Mouse (Mus musculus) erythroid progenitor cell, adult 5-6 weeks (primary cell): ENCODE data around the gene Eif4b. TPM values are rescaled to one million over a fixed set of nuclear protein-coding genes. Genes with fewer than 3 reads are reported as not detected.

Experiments
- ATAC-seq: replicated peaks from 2 replicates; pipeline ENCODE4 v1.8.0; 2016; ENCODE audit warnings: moderate number of reproducible peaks, mild to moderate bottlenecking, moderate TSS enrichment, inconsistent platforms; ENCODE audit not compliant: poor library complexity, low FRiP score, severe bottlenecking
- total RNA-seq, 2 experiments: library from RNA; stranded (forward) in 1 of 2; stranded (reverse) in 1 of 2; fragments of 150-400 nt in 1 of 2; fragments of 186-747, 209-891 nt in 1 of 2; gene quantifications; 2 replicates each; pipeline versions ENCODE4 v1.2.3 to v1.2.4; 2015 to 2017; ENCODE audit warnings: low replicate concordance in 2 of 2

The Eif4b gene
- total RNA-seq, 2 experiments from 2014 or later = 49.9 to 89.8 TPM

DNA sequence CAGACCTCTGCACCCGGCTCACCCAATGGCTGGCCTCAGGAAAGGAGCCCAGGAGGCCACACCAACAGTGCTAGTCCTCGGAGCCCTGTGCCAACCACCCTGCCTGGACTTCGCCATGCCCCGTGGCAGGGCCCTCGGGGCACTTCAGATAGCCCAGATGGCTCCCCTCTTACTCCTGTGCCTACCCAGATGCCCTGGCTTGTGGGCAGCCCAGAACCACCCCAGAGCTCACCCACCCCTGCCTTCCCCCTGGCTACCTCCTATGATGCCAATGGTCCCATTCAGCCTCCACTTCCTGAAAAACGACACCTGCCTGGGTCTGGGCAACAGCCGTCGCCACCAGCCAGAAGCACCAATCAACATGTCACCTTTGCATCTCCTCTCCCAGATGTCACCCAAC, 39.3 kb downstream of the Eif4b start:
- ATAC-seq = no peak

DNA sequence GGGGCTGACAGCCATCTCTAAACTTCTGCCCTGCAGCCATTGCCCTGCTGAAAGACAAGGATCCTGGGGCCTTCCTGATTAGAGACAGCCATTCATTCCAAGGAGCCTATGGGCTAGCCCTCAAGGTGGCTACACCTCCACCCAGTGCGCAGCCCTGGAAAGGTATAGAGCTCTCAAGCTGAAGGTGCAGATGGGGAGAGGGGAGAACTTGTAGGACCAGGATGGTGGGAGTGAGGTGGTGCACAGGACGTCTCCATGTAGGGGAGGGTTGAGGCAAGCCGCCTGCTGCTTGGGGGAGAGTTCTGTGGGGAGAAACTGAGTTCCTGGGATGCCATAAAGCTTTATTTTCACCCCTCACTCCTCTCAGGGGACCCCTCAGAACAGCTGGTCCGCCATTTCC, 40.1 kb downstream of the Eif4b start:
- ATAC-seq = no peak

DNA sequence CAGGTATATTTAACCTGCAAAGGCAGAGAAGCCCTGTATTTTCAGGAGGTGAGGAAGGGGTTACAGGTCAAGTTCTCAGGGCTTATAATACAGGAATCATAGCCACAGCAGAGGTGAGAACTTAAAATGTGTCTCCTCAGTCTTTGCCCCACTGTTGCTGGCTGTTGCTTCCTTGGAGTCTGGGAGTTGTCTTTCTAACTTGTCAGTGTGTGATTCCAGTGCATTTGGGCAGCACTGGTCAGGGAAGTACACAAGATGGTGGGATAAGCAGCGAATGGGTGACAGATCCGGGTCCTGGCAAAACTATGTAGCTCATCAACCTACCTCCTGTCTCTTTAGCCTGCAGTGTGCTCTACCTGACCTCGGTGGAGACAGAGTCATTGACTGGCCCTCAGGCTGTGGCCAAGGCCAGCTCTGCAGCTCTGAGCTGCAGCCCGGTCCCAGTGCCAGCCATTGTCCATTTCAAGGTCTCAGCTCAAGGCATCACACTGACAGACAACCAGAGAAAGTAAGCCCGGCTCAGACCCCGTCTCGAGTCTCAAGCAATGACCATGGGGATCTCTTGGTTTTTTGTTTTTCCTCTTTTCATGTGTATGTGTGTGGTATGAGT, 41.2 kb downstream of the Eif4b start:
- no peak for ATAC-seq

DNA sequence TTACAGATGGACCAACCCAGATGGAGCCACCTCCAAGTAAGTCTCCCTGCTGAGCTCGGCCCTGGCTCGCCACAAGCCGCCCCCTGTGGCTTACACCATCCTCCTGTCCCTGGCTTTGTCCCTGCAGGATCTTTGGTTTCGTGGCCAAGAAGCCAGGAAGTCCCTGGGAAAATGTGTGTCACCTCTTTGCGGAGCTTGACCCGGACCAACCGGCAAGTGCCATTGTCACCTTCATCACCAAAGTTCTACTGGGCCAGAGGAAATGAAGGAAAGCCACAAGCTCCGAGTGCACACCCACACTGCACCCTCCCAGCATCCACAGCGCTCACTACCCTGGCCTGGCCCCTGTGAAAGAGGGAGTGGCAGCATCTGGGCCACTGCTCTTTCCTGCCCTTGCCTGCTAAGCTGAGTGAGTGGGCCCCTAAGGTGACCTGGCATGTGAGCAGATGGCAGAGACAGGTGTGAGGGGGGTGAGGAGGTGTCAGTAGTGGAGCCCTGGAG, 42.2 kb downstream of the Eif4b start:
- no peak for ATAC-seq

DNA sequence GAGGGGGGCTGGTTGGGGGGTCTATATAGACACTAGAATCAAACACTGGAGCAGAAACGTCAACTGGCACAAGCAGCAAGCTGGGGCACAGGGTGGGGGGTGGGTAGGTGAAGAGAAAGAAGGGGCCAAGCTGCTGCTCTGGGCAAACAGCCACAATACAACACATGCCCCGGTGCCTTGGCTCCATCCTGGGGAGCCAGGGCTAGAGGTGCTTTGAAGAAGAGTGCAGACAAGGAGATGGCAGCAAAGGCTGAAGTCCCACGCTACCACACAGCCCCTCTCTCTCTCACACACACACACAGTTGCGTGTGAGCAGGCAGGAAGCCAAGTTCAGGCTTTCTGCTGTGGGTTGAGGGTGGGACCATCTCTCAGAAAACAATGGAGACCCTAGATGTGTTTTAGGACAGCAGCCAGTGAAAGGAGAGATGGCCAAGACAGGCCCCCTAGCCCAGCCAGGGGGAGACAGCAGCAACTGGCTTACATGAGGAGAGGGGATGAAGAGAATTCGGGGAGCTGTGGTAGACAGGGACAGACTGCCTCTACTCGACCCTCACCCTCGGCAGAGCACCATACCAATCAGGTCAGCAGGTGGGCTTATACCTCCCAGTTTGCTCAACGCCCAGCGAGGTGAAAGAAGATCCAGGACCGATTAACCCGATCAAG, 43.3 kb downstream of the Eif4b start:
- ATAC-seq = no peak

DNA sequence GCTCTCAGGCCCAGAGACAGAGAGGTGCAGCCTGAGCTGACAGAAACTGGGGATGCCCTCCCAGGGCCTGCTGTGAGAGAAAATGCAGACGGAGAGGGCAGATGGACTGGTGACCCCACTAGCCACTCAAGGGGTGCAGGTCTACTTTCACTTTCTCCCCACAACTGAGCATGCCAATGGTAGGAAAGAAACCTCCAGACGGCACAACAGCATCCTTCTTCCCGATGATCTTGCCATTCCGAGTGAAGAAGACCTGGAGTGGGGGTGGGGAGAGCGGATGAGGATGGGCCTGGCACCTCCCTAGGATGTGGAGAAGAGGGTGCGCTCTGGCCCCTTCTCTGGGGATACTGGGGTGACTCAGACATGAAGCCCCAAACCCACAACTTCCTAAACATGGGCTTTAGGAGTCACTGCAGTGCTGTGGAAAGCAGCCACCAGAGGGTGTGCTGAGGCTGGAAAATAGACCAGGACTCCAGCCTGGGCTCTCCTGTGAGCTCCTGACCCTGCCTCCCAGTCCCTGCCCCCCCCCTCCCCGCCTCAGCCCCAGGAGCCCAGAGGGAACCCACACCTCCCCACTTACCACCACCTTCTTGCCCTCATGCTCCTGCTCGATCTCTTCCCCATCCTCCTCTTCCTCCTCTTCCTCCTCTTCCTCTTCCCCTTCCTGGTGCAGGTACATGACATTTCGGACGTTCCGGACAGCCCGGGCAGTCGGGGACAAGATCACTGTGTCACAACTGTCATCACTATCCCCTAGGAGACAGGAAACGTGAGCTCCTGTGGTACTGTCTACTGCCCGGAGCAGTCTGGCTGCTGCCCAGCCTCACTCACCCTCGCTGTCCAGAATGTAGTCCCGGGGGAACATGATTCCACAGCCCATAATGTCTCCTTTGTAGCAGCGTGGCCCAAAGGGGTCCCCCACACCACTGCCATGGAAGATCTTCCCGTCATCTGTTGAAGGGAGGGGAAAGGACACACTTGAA, 44.2 kb downstream of the Eif4b start:
- no peak for ATAC-seq

DNA sequence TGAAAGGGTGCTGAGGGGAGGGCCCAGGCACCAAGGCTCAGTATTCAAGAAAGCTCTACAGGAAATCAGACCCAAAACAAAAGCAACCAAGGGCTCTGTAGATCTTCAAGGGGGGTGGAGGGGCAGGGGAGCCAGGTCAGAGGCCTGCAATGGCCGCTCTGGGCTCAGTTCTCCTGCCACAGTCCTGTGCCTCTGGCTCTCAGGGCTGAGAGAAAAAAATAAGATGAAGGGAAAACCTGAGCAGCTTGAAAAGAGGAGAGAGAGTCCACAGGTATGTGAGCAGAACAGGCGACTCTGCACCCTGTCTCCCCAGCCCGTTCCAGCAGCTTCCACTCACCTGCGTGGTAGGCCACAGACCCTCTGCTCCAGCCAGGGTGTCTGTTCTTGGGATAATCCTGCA, 45.0 kb downstream of the Eif4b start:
- no peak for ATAC-seq

DNA sequence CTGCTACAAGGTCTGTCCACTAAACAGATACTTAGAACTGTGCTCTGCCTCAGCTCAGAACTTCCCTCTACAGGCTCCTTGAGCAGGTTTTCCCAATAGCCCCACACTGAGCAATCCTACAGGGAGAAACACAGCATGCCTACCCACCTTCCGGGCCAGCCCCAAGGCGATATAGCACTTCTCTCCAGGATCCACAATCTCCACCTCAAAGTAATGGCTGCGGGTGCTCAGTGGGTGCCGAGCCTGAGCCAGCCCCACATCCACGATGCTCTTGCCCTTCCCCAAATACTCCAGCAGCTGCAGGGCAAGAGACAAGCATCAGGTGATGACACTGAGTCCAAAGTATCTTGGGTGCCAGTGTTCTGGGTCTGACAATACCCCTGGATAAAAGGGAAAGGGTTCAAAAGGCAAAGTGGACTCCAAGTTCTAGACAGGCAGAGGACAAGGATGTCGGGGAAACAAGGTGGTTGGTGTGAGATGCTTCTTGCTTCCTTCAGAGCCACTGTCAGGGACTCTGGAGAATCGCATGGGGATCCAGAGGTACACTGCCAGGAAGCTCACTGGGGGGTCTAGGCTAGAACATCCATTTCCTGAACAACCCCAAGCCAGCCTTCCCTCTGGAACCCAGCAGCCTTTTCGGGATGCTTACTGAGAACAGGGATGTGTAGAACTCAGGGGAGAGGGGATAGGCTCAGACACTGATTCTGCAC, 45.7 kb downstream of the Eif4b start:
- no peak for ATAC-seq

DNA sequence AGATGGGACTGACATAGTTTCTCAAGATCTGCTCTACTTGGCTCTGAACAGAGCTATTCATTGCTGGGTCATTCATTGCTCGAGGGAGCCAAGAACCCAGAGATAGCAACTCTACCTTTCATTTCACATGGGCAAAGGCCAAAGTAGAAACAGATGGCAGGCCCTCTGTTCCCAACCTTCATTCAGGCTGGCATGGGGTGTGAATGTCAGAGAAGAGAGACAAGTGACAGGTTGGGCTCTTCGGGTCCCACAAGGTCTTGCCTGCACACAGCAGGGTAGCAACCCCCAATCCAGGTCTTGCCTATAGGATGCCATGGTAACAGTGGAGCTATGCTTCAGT, 46.2 kb downstream of the Eif4b start:
- ATAC-seq = no peak

DNA sequence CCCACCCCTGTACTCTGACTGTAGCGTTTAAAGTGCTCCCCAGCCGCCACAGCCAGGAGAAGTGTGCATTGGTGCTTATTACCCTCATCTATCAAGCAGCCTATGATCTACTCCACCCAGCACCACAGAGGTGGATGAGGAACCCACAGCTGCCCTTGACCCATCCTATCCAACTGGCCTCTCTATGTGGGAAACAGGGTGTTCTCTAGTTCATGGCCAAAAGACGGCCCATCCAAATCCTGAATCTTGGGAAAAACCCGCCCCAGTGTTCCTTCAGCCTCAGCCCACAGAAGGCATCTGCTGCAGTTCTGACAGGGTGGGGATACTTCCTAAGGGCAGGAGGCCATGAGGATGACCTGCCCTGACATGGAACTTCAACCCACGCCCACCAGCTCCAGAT, 47.0 kb downstream of the Eif4b start:
- no peak for ATAC-seq

DNA sequence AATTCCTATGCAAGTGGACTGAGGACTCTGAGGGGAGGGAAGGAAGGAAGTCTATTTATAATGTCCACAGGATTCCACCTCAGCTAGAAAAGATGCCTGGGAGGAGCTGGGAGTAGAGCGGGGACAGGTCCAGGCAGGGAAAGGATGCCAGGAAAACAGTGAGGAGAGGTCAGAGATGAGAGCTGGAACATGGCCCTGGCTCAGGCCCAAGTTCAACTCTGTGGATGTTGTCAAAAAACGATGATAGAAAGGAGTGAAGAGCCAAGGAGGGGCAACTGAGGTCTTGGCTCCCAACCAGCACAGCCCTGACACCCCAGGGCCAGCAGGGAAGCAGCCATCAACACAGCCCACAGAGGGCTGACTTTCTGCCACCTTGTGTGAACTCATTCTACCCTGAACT, 52.7 kb downstream of the Eif4b start:
- ATAC-seq = no peak

DNA sequence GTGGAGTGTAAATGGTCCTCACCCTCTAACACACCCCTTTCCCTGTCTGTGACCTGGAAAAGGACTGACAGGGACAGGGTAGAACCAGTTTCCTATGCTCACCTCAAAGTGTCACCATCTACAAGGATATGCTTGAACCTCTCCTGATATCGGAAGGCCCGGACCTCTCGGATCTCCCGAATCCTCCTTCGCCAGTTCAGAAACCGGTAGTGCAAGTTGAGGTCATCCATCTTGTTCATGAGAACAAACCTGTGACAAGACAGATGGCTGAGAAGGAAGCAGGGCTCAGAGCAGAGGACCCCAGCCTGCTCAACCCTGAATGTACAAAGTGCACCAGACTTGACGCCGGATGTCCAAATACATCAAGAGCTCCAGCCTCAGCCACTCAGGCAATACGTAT, 59.7 kb downstream of the Eif4b start:
- no peak for ATAC-seq

DNA sequence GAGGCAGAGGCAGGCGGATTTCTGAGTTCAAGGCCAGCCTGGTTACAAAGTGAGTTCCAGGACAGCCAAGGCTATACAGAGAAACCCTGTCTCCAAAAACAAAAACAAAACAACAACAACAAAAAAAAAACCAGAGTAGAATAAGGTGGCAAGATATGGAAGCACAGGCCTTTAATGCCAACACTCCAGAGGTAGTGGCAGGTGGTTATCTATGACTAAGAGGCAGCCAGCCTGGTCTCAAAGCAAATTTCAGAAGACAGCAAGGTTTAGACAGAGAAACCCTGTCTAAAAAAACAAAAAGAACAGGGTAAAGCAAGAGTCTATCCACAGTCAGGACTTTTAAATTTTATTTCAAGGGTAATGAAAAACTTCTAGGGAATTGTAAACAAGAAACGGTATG, 61.1 kb downstream of the Eif4b start:
- no peak for ATAC-seq

DNA sequence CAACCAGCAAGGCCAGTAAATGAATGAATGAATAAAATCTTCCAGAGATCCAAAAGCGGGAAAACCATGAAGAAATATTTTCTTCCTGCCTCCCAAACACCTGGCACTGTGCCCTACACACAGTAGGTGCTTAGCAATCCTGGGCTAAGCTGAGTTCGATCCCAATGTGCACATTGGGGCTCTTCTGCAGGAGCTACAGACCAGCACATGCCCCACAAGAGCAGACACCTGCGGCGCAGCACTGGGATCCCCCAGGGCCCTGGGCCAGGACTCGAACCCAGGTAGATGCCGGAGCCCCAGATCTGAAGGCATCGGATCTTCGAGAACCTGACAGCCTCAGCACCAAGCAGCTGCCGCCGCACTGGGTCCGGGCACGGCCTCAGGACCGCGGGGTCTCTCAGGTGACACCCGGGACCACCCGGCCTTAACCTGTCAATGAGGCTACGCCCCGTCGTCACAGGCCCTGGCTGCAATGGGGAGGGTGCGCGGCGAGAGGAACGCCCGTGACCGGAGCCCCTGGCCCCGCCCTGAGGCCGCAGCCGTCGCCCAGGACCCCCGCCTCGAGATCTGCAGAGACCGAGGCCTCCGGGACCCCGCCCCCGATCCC, 62.1 kb downstream of the Eif4b start:
- no peak; the same call in 1 of the 2 replicates for ATAC-seq

DNA sequence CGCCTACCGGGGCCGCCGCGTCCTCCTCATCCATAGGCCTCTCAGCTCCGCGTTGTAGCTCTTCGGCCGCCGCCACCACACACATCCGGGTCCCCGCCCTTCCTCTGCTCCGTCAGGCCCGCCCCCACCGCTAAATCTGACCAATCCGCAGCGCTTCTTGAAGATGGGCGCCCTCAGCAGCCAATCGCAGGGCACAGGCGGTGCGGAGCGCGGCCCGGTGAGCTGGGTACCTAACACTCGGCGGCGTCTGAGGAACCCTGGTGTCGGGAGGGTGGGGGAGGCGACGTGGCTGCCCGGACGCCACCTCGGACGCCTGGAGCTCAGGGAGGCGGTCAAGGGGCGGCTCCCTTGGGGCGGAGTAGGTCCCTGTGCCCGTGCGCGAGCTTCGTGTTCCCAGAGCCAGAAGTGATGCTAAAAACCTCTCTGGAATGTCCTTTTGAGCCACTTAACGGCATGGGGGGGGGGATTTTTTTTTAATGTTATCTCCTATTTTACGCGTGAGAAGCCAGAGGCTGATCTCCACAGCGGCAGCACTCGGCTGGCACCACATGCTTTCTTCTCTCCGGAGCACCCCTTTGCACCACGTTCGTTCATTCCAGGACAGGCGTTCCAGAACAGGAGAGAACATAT, 62.7 kb downstream of the Eif4b start, which contains the start of gene Spryd3:
TSS of gene Spryd3 (minus strand) at position 106 of the 630 bp plus-strand sequence.
- ATAC-seq = peak; percentile 99

DNA sequence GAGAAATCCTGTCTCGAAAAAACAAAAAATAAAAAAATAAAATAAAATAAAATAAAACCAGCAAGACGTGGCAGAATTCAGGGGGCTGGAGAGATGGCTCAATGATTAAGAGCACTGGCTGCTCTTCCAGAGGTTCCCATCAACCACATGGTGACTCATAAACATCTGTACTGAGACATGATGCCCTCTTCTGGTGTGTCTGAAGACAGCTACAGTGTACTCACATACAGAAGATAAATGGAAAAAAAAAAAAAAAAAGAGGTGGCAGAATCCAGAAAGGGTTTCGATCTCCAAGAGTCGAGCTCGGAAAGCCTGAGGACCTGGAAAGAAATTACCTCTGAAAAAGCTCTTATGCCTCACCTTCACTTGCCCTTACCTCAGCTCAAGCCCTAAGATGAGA, 67.5 kb downstream of the Eif4b start:
- no peak for ATAC-seq

DNA sequence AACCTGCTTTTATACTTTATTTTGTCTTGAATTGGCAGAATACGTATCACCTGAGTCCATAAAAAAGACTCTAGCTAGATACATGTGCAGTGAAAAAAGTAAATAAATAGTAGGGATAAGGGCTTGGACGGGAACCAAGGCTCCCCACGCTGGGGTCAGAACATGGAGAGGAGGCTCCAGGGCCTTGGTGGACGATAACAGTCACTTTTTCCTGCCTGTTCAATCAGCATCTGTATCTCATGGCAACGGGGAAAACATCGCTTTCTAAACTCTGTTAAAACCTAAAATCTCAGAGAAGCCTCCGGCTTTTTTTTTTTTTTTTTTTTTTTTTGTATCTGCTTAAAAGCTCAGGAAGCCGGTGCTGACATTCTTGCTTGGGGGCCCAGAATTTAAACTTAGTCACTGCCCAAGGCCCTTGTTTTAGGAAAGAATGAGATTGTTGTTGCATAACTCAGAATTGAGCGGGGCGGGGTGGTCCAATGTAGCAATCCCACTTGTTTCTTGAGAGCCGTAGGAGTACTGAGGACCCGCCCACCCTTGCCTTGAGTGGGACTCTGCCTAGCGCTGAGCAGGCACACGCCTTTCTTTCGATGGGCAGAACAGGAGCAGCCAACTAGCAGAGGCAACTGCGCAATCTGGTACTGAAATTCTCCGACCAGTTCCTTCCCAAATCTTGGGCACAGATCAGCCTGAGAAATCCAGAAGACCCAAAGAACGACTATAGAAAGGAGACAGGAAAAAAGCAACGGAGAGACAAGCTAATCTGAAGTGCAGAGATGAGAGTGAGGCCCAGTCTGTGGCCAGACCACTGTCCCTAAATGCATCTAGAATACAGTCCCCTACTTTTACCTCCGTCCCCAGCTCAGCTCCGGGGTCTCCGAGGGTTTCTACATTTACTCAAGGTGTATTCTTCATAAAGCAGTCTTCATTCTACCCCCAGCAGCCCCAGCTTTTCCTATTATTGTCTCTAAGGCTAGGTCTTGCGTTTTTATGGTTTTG, 69.6 kb downstream of the Eif4b start:
- ATAC-seq = no peak

DNA sequence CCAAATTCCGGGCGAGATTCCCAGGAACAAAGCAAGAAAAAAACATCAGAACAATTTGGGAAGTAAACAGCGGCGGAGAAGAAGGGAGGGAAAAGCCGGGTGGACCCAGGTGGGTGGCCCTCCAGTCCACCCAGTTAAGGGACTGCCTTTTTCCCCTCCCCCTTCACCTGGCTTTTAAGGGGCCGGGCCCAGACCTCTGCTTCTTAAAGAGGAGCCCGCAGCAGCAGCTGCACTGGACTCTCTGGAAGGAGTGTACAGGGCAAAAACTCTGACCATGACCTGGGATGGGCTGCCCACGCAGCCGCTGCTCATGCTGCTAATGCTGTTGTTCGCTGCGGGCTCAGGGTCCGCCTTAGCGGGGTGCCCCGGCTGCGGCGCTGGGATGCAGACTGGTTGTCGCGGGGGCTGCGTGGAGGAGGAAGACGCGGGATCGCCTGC, 70.7 kb downstream of the Eif4b start, which contains the start of gene Igfbp6:
TSS of gene Igfbp6 (plus strand) at position 89 of the 438 bp plus-strand sequence.
- ATAC-seq = no peak
